30 mouse cellular contexts compared by ENCODE assay signal in the genomic region with DNA sequence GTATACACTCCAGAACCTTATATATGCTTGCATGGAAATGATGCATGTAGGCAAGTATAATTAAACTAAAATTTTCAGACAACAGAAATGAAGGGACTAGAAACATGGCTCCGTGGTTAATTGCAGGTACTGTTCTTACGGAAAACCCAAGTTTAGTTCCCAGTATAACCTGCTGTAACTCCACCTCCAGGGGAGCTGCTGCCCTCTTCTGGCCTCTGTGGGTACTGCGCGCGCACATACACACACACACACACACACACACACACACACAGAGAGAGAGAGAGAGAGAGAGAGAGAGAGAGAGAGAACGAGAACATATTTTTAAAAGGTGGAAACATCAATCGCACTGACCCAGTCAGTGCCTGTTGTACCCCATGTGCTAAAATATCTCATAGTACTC. TPM values are rescaled to one million over a fixed set of nuclear protein-coding genes. Genes with fewer than 3 reads are reported as not detected.
DNase-seq lines count a peak whose midpoint lies in the region; ATAC-seq and TF ChIP-seq lines count a peak whose summit lies in the region.
"Had no signal": no experiment of that assay in that cellular context is flagged by ENCODE, and none has a peak within 500 bp of the region (broad histone marks: within the 10 kb centered on the region; RNA-seq: fewer than 3 reads in every experiment).

No protein-coding gene starts in this region.

- TF ChIP-seq EP300 in MEL (IDR thresholded peaks at IDR 0.05; ENCODE audit: low read depth in 1 of 2, low read length in 2 of 2): no peak

- no peaks in the 10 kb centered on the region for H3K27me3 ChIP-seq in midbrain, postnatal 0 days (ENCODE audit: insufficient read depth, low read length)
- H3K27me3 ChIP-seq in midbrain, embryonic 11.5 days (ENCODE audit: control insufficient read depth, insufficient read depth, low read length): no peaks in the 10 kb centered on the region
- no peaks in the 10 kb centered on the region for H3K27me3 ChIP-seq in MEL (ENCODE audit: control insufficient read depth in 1 of 2, insufficient read depth in 2 of 2, low read length in 2 of 2)
- H3K27me3 ChIP-seq: embryonic facial prominence, embryonic 13.5 days; forebrain, embryonic 15.5 days; kidney, embryonic 15.5 days; liver, embryonic 13.5 days; lung, embryonic 15.5 days; neural tube, embryonic 13.5 days; Patski had no signal

- no peaks in the 10 kb centered on the region for H3K36me3 ChIP-seq in midbrain, postnatal 0 days (ENCODE audit: insufficient read depth, low read length)
- no peaks in the 10 kb centered on the region for H3K36me3 ChIP-seq in midbrain, embryonic 11.5 days (ENCODE audit: control insufficient read depth, insufficient read depth, low read length)
- no peaks in the 10 kb centered on the region for H3K36me3 ChIP-seq in MEL (ENCODE audit: control insufficient read depth in 1 of 2, insufficient read depth in 2 of 2, low read length in 2 of 2)
- H3K36me3 ChIP-seq: embryonic facial prominence, embryonic 13.5 days; forebrain, embryonic 10.5 days; forebrain, embryonic 15.5 days; kidney, embryonic 15.5 days; liver, embryonic 13.5 days; lung, embryonic 15.5 days; midbrain, embryonic 12.5 days; neural tube, embryonic 13.5 days had no signal

- H3K79me2 ChIP-seq in MEL (ENCODE audit: control insufficient read depth, insufficient read depth, low read length, poor library complexity): no peaks in the 10 kb centered on the region

- H3K9ac ChIP-seq in midbrain, postnatal 0 days (replicated peaks; ENCODE audit: low read length, poor library complexity, severe bottlenecking): no peak overlapping the region
- no peak overlapping the region for H3K9ac ChIP-seq in midbrain, embryonic 11.5 days (ENCODE audit: low read length)
- no peak overlapping the region for H3K9ac ChIP-seq in MEL (ENCODE audit: control insufficient read depth, low read depth, low read length, poor library complexity, severe bottlenecking)
- H3K9ac ChIP-seq: embryonic facial prominence, embryonic 13.5 days; forebrain, embryonic 15.5 days; kidney, embryonic 15.5 days; liver, embryonic 13.5 days; lung, embryonic 15.5 days; midbrain, embryonic 12.5 days; neural tube, embryonic 13.5 days had no signal

- no peak for TF ChIP-seq RAD21 in MEL (IDR thresholded peaks at IDR 0.05; ENCODE audit: low read depth, low read length)

- WGBS in midbrain, postnatal 0 days: 96% methylated on average over 7 of the region's 7 CpGs
- over 99% methylated on average over 7 of the region's 7 CpGs for WGBS in midbrain, embryonic 11.5 days

- H3K9me3 ChIP-seq in midbrain, postnatal 0 days (ENCODE audit: low read length): no peaks in the 10 kb centered on the region
- no peaks in the 10 kb centered on the region for H3K9me3 ChIP-seq in midbrain, embryonic 11.5 days (ENCODE audit: control insufficient read depth, low read length)
- H3K9me3 ChIP-seq in MEL (replicated peaks; ENCODE audit: insufficient read depth, low read length): no peaks in the 10 kb centered on the region
- H3K9me3 ChIP-seq: embryonic facial prominence, embryonic 13.5 days; forebrain, embryonic 10.5 days; forebrain, embryonic 15.5 days; kidney, embryonic 15.5 days; liver, embryonic 13.5 days; lung, embryonic 15.5 days; midbrain, embryonic 12.5 days; neural tube, embryonic 13.5 days had no signal

- no peak for DNase-seq in layer of hippocampus, adult 2 months (ENCODE audit: low spot score in 2 of 2)
- DNase-seq in layer of hippocampus, adult 8-10 months (ENCODE audit: low spot score in 2 of 2): no peak
- no peak for DNase-seq in midbrain, postnatal 0 days (ENCODE audit: low spot score)
- no peak for DNase-seq in midbrain, embryonic 11.5 days (ENCODE audit: low spot score, missing footprints)
- DNase-seq in MEL (ENCODE audit: low read depth, low spot score): no peak
- DNase-seq in heart, postnatal 4 days: no peak
- DNase-seq in kidney, adult 11 months: no peak
- DNase-seq: adrenal gland, postnatal 25 days; cerebellum, adult 18-20 months; cerebellum, postnatal 10 days; gastrocnemius, postnatal 10 days; heart, postnatal 14 days; kidney, postnatal 36 days; layer of hippocampus, postnatal 36 days; liver, embryonic 13.5 days; lung, postnatal 36 days; thymus, postnatal 14 days had no signal

- no peak overlapping the region for H3K4me3 ChIP-seq in layer of hippocampus, adult 2 months
- H3K4me3 ChIP-seq in midbrain, postnatal 0 days (ENCODE audit: low read depth, low read length): no peak overlapping the region
- no peak overlapping the region for H3K4me3 ChIP-seq in midbrain, embryonic 11.5 days (ENCODE audit: low read depth, low read length)
- no peak overlapping the region for H3K4me3 ChIP-seq in MEL (ENCODE audit: control insufficient read depth in 1 of 2, insufficient read depth in 1 of 2, low read depth in 2 of 2, low read length in 2 of 2)
- H3K4me3 ChIP-seq: embryonic facial prominence, embryonic 13.5 days; forebrain, embryonic 10.5 days; forebrain, embryonic 15.5 days; kidney, embryonic 15.5 days; liver, embryonic 13.5 days; lung, embryonic 15.5 days; midbrain, embryonic 12.5 days; neural tube, embryonic 13.5 days had no signal

- no peak for ATAC-seq in midbrain, postnatal 0 days (ENCODE audit: low FRiP score)
- ATAC-seq in midbrain, embryonic 11.5 days (ENCODE audit: low FRiP score): no peak
- ATAC-seq: CD4-positive, CD25-positive, alpha-beta regulatory T cell, adult 4 months; forebrain, embryonic 15.5 days; intestine, postnatal 0 days; Patski had no signal

- no peaks in the 10 kb centered on the region for H3K4me1 ChIP-seq in midbrain, postnatal 0 days (ENCODE audit: insufficient read depth, low read length)
- peaks cover 4% of the 10 kb centered on the region; the same call in 1 of the 2 replicates for H3K4me1 ChIP-seq in midbrain, embryonic 11.5 days (ENCODE audit: control insufficient read depth, insufficient read depth, low read length)
- no peaks in the 10 kb centered on the region for H3K4me1 ChIP-seq in MEL (ENCODE audit: control insufficient read depth in 1 of 2, insufficient read depth in 2 of 2, low read length in 2 of 2)
- H3K4me1 ChIP-seq: embryonic facial prominence, embryonic 13.5 days; forebrain, embryonic 15.5 days; liver, embryonic 13.5 days; lung, embryonic 15.5 days; neural tube, embryonic 13.5 days had no signal

- no peak overlapping the region for H3K4me2 ChIP-seq in midbrain, postnatal 0 days (ENCODE audit: low read depth, low read length, poor library complexity, severe bottlenecking)
- H3K4me2 ChIP-seq in midbrain, embryonic 11.5 days: no peak overlapping the region
- H3K4me2 ChIP-seq: embryonic facial prominence, embryonic 13.5 days; forebrain, embryonic 15.5 days; kidney, embryonic 15.5 days; liver, embryonic 13.5 days; lung, embryonic 15.5 days; midbrain, embryonic 12.5 days; neural tube, embryonic 13.5 days had no signal

- TF ChIP-seq CTCF in layer of hippocampus, adult 2 months (conservative IDR thresholded peaks at IDR 0.05): peak; percentile 25; the same call in 1 of the 2 replicates
- peak; percentile 42; the same call in 1 of the 2 replicates for TF ChIP-seq CTCF in midbrain, postnatal 0 days (IDR thresholded peaks at IDR 0.05)
- peak; percentile 22 to 51 (median 23); a peak in 4 of 6 replicates for TF ChIP-seq CTCF in MEL (IDR thresholded peaks at IDR 0.05 in 2 of 3, conservative IDR thresholded peaks at IDR 0.05 in 1 of 3; ENCODE audit: control insufficient read depth in 1 of 3, insufficient read depth in 1 of 3, low read depth in 2 of 3, low read length in 3 of 3, poor library complexity in 1 of 3, severe bottlenecking in 1 of 3)

- no peak overlapping the region for H3K27ac ChIP-seq in layer of hippocampus, adult 2 months
- no peak overlapping the region for H3K27ac ChIP-seq in midbrain, postnatal 0 days (ENCODE audit: low read depth, low read length)
- H3K27ac ChIP-seq in midbrain, embryonic 11.5 days (ENCODE audit: low read depth, low read length): no peak overlapping the region
- no peak overlapping the region for H3K27ac ChIP-seq in MEL (ENCODE audit: control insufficient read depth, low read depth, low read length)
- H3K27ac ChIP-seq: embryonic facial prominence, embryonic 13.5 days; forebrain, embryonic 10.5 days; forebrain, embryonic 15.5 days; kidney, embryonic 15.5 days; liver, embryonic 13.5 days; lung, embryonic 15.5 days; midbrain, embryonic 12.5 days; neural tube, embryonic 13.5 days had no signal

- no peak for TF ChIP-seq POLR2A in MEL (IDR thresholded peaks at IDR 0.05; ENCODE audit: control insufficient read depth in 1 of 2, insufficient read depth in 1 of 2, low read depth in 1 of 2, low read length in 2 of 2, poor library complexity in 1 of 2)

RNA-seq across cellular contexts. Expression of a gene that starts 25.7 kb away (rescaled TPM):
- total RNA-seq in layer of hippocampus, adult 2 months (2021): 100 to 1,000 TPM; 126 to 139 TPM
- total RNA-seq in layer of hippocampus, adult 8-10 months (2022): 100 to 1,000 TPM; 109 to 137 (median 123) TPM
- total RNA-seq in midbrain, postnatal 0 days (2014; rRNA removed): 22.7 and 29.1 TPM in 2 replicates
- polyA plus RNA-seq in midbrain, postnatal 0 days (2015; fragmentation: Nextera tagmentation; extraction: Ambion mirVana): 5.2 and 6.1 TPM in 2 replicates
- polyA plus RNA-seq in midbrain, embryonic 11.5 days (2014; fragmentation: Nextera tagmentation; extraction: Ambion mirVana): 1.5 and 1.6 TPM in 2 replicates
- not detected in 2 replicates for total RNA-seq in MEL (2012; rRNA removed)
- not detected for polyA plus RNA-seq in MEL (2012; ENCODE audit: insufficient read depth in 1 of 2, insufficient read length in 2 of 2, low read depth in 1 of 2, low replicate concordance in 2 of 2, missing spikeins in 1 of 2)
- total RNA-seq in heart, postnatal 4 days (2021): under 1 TPM; 0.05 to 0.25 TPM
- total RNA-seq: common myeloid progenitor, adult 5-6 weeks; G1E; heart, postnatal 14 days; megakaryocyte, adult 5-6 weeks had no signal
- polyA plus RNA-seq: G1E; liver, embryonic 13.5 days; Patski had no signal

RNA-seq across cellular contexts. Expression of a gene that starts 29.4 kb away (rescaled TPM):
- 10 to 100 TPM; 30.9 to 31.8 TPM for total RNA-seq in layer of hippocampus, adult 2 months (2021)
- total RNA-seq in layer of hippocampus, adult 8-10 months (2022): 10 to 100 TPM; 28.6 to 39.2 (median 33.4) TPM
- total RNA-seq in midbrain, postnatal 0 days (2014; rRNA removed): 15.5 and 15.9 TPM in 2 replicates
- polyA plus RNA-seq in midbrain, postnatal 0 days (2015; fragmentation: Nextera tagmentation; extraction: Ambion mirVana): 11.9 and 12.0 TPM in 2 replicates
- polyA plus RNA-seq in midbrain, embryonic 11.5 days (2014; fragmentation: Nextera tagmentation; extraction: Ambion mirVana): 26.0 and 27.6 TPM in 2 replicates
- total RNA-seq in MEL (2012; rRNA removed): 69.0 and 84.8 TPM in 2 replicates
- polyA plus RNA-seq in MEL (2012; ENCODE audit: insufficient read depth in 1 of 2, insufficient read length in 2 of 2, low read depth in 1 of 2, low replicate concordance in 2 of 2, missing spikeins in 1 of 2): 10 to 100 TPM in 1 of 2 experiments, not detected in 1; 97.1 TPM
- total RNA-seq in heart, postnatal 4 days (2021): 10 to 100 TPM; 20.4 to 21.6 TPM

RNA-seq across cellular contexts. Expression of a gene that starts 40.9 kb away (rescaled TPM):
- 100 to 1,000 TPM; 160 to 167 TPM for total RNA-seq in layer of hippocampus, adult 2 months (2021)
- total RNA-seq in layer of hippocampus, adult 8-10 months (2022): 100 to 1,000 TPM; 159 to 183 (median 167) TPM
- 183 and 191 TPM in 2 replicates for total RNA-seq in midbrain, postnatal 0 days (2014; rRNA removed)
- 287 and 295 TPM in 2 replicates for polyA plus RNA-seq in midbrain, postnatal 0 days (2015; fragmentation: Nextera tagmentation; extraction: Ambion mirVana)
- 948 and 951 TPM in 2 replicates for polyA plus RNA-seq in midbrain, embryonic 11.5 days (2014; fragmentation: Nextera tagmentation; extraction: Ambion mirVana)
- 950 and 1,019 TPM in 2 replicates for total RNA-seq in MEL (2012; rRNA removed)
- polyA plus RNA-seq in MEL (2012; ENCODE audit: insufficient read depth in 1 of 2, insufficient read length in 2 of 2, low read depth in 1 of 2, low replicate concordance in 2 of 2, missing spikeins in 1 of 2): 1,000 to 10,000 TPM in 1 of 2 experiments, 10 to 100 TPM in 1; 91.6 to 2,479 TPM
- total RNA-seq in heart, postnatal 4 days (2021): 100 to 1,000 TPM; 192 to 200 TPM

Comparison
In these comparisons a context has a peak if more than half of its experiments do, and no peak if none do; other contexts are left out.
1. RNA of a gene that starts 25.7 kb away (total RNA-seq): 126 to 139 TPM in layer of hippocampus, adult 2 months, 109 to 137 TPM in layer of hippocampus, adult 8-10 months and 22.7 to 29.1 TPM in midbrain, postnatal 0 days; 0.05 to 0.25 TPM in heart, postnatal 4 days and not detected in MEL; every median in the first group is over 10 times any median in the second.
2. Peak in every context shown above with its lines, with median percentiles within 50 percentile points of each other: CTCF ChIP-seq.